Mouse (Mus musculus) forebrain, embryonic 16.5 days (tissue): Measurements from ENCODE around the gene Pigo. TPM values are rescaled to one million over a fixed set of nuclear protein-coding genes. Genes with fewer than 3 reads are reported as not detected.
A peak's percentile ranks its signal among the peaks of the same experiment; 100 is the strongest.

Experiments used
- ATAC-seq: fragments of 200-750 bp; cut with Nextera tagmentation; 2 replicates; pipeline ENCODE4 v1.8.0; 2017; ENCODE audit warnings: mild to moderate bottlenecking, moderate library complexity
- H3K27ac ChIP-seq: fragments of 300-500 bp; sonication (generic); 2 replicates; pipeline ENCODE4 v1.5.1; 2014; ENCODE audit warnings: low read length, control low read depth
- H3K27me3 ChIP-seq: fragments of 300-500 bp; sonication (generic); replicated peaks from 2 replicates; pipeline ENCODE4 v1.6.1; 2014; ENCODE audit warnings: low read length; ENCODE audit not compliant: control insufficient read depth, insufficient read depth
- H3K36me3 ChIP-seq: fragments of 300-500 bp; sonication (generic); 2 replicates; pipeline ENCODE4 v1.6.1; 2014; ENCODE audit not compliant: control insufficient read depth, insufficient read depth
- H3K4me1 ChIP-seq: fragments of 300-500 bp; sonication (generic); replicated peaks from 2 replicates; pipeline ENCODE4 v1.6.1; 2014; ENCODE audit warnings: low read length; ENCODE audit not compliant: control insufficient read depth, insufficient read depth
- H3K4me2 ChIP-seq: fragments of 300-500 bp; sonication (generic); 2 replicates; pipeline ENCODE4 v1.6.1; 2014; ENCODE audit warnings: mild to moderate bottlenecking, low read length, control low read depth
- H3K4me3 ChIP-seq: fragments of 300-500 bp; sonication (generic); replicated peaks from 2 replicates; pipeline ENCODE4 v1.5.1; 2014; ENCODE audit warnings: mild to moderate bottlenecking, low read length, control low read depth
- H3K9ac ChIP-seq: fragments of 300-500 bp; sonication (generic); replicated peaks from 2 replicates; pipeline ENCODE4 v1.6.1; 2014; ENCODE audit warnings: low read depth, low read length, control low read depth
- H3K9me3 ChIP-seq: fragments of 300-500 bp; sonication (generic); 2 replicates; pipeline ENCODE4 v1.6.1; 2016; ENCODE audit warnings: low read length; ENCODE audit not compliant: control insufficient read depth
- WGBS: fragments of 180-500 bp; shearing (Covaris S2); extraction: QIAGEN DNeasy Blood & Tissue Kit; methylation state at CpG from one replicate; pipeline ENCODE4 v1.1.7; 2014; 5-methylcytosine and 5-hydroxymethylcytosine counted together
- polyA plus RNA-seq: library from polyadenylated mRNA; unstranded; fragments of >200 nt; fragmentation: Nextera tagmentation; extraction: Ambion mirVana; gene quantifications from 2 replicates; pipeline ENCODE4 v1.2.1, GENCODE M21; 2015

The Pigo gene
- polyA plus RNA-seq, 1 experiment from 2014 or later, result 24.5 TPM

GRCm38 (mm10) chr4:43047231-43047630 is 21.6 kb upstream of the Pigo start:
- Histone ChIP-seq H3K27me3 (no peaks in the 10 kb centered on the region), H3K4me3 (no peak overlapping the region), H3K9ac (no peak overlapping the region), H3K9me3 (no peaks in the 10 kb centered on the region), H3K4me2 (no peak overlapping the region), H3K36me3 (no peaks in the 10 kb centered on the region), H3K27ac (no peak overlapping the region), H3K4me1 (peaks cover 31% of the 10 kb centered on the region)
- WGBS, result 6% methylated on average over 5 of the region's 5 CpGs
- no peak for ATAC-seq

- Histone ChIP-seq H3K36me3 (no peaks in the 10 kb centered on the region), H3K27ac (no peak overlapping the region), H3K4me1 (peaks cover 31% of the 10 kb centered on the region), H3K9me3 (no peaks in the 10 kb centered on the region), H3K4me3 (peak overlapping the region; percentile 1; the same call in 1 of the 2 replicates), H3K27me3 (no peaks in the 10 kb centered on the region), H3K9ac (no peak overlapping the region), H3K4me2 (peak overlapping the region; percentile 86)
- ATAC-seq, result no peak
- 56% methylated on average over 5 of the region's 5 CpGs for WGBS
Measured at GRCm38 (mm10) chr4:43046607-43047006, 21.0 kb upstream of the Pigo start.

GRCm38 (mm10) chr4:43045659-43046302 is 20.2 kb upstream of the Pigo start, which contains the start of gene Fam214b:
Fam214b (minus strand) TSS chr4:43046220.
- no peaks in the 10 kb centered on the region for H3K9me3 ChIP-seq
- peak within 1 kb of the TSS; percentile 72 for H3K9ac ChIP-seq
- no peaks in the 10 kb centered on the region for H3K36me3 ChIP-seq
- peak within 1 kb of the TSS; percentile 74 for H3K4me3 ChIP-seq
- H3K27me3 ChIP-seq, result no peaks in the 10 kb centered on the region
- peak within 1 kb of the TSS; percentile 86 for H3K4me2 ChIP-seq
- peak; percentile 89 for ATAC-seq
- peaks cover 31% of the 10 kb centered on the region for H3K4me1 ChIP-seq
- peak within 1 kb of the TSS; percentile 95 for H3K27ac ChIP-seq
- WGBS, result under 1% methylated on average over 33 of the region's 33 CpGs

DNA sequence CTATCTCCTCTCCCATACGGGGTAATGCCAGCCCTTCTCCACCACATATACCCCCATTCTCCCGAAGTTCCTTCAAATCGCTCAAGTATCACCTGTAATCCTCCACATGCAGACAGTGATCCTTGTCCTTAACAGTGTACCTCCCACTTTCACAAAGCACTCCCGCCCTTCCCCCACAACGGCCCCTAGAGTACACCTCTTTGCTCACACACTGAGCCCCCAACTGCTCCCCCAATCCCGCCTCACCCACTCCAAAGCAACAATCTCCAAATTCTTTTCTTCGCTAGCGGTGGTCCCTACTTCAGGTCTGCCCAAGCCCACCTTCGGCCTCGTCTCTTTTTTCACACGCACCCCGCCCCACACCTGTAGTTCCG is 19.7 kb upstream of the Pigo start:
- peak overlapping the region; percentile 74 for H3K4me3 ChIP-seq
- 3% methylated on average over 13 of the region's 13 CpGs for WGBS
- H3K4me1 ChIP-seq, result peaks cover 36% of the 10 kb centered on the region
- peak overlapping the region; percentile 72 for H3K9ac ChIP-seq
- no peaks in the 10 kb centered on the region for H3K27me3 ChIP-seq
- peak overlapping the region; percentile 86 for H3K4me2 ChIP-seq
- ATAC-seq, result peak; percentile 0
- H3K36me3 ChIP-seq, result no peaks in the 10 kb centered on the region
- peak overlapping the region; percentile 95 for H3K27ac ChIP-seq
- no peaks in the 10 kb centered on the region for H3K9me3 ChIP-seq

- 3% methylated on average over 4 of the region's 4 CpGs for WGBS
- Histone ChIP-seq H3K9me3 (no peaks in the 10 kb centered on the region), H3K9ac (peak overlapping the region; percentile 72), H3K4me2 (peak overlapping the region; percentile 86), H3K27ac (peak overlapping the region; percentile 95), H3K4me1 (peaks cover 36% of the 10 kb centered on the region), H3K36me3 (no peaks in the 10 kb centered on the region), H3K4me3 (peak overlapping the region; percentile 74), H3K27me3 (no peaks in the 10 kb centered on the region)
- ATAC-seq, result no peak
Measured at GRCm38 (mm10) chr4:43044673-43045072, 19.1 kb upstream of the Pigo start.

DNA sequence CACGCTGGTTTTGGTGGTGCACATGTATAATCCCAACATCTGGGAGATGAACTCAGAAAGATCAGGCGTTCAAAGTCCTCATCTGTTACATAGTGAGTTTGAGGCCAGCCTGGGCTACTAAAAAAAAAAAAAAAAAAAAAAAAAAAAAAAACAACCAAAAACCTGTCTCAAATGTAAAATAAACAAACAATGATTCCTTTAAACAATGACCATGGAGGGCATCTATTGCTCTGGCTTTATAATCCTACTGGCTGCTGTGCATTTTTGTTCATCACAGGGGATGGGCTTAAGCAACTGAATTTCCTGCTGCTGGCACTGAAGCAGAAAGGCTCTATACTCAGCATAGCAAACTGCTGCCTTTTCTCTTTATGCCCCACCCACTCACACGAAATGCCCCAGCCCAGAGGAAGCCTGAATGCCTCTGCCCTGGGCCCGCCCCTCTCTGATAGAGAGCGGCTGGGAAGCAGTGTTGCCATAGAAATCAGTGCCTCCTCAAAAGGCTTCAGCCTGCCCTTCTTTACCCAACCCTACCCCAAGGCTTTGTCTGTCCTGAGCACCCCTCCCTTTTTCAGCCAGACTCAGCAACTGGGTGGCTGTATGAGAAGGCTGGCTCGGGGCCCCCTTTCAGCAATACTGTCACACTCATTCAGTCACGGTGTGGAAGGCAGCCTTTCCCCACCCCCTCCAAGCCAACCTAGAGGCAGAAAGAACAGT is 18.2 kb upstream of the Pigo start:
- no peaks in the 10 kb centered on the region for H3K36me3 ChIP-seq
- H3K27ac ChIP-seq, result peak overlapping the region; percentile 95
- H3K27me3 ChIP-seq, result no peaks in the 10 kb centered on the region
- H3K4me2 ChIP-seq, result peak overlapping the region; percentile 86
- H3K4me1 ChIP-seq, result peaks cover 43% of the 10 kb centered on the region
- peak overlapping the region; percentile 72 for H3K9ac ChIP-seq
- WGBS, result 4% methylated on average over 7 of the region's 7 CpGs
- H3K4me3 ChIP-seq, result peak overlapping the region; percentile 74
- ATAC-seq, result peak; percentile 57
- H3K9me3 ChIP-seq, result no peaks in the 10 kb centered on the region

GRCm38 (mm10) chr4:43040881-43041547 is 15.4 kb upstream of the Pigo start:
- WGBS, result 61% methylated on average over 9 of the region's 9 CpGs
- Histone ChIP-seq H3K4me3 (no peak overlapping the region), H3K36me3 (peaks cover 6% of the 10 kb centered on the region; the same call in 1 of the 2 replicates), H3K27ac (peak overlapping the region; percentile 24; the same call in 1 of the 2 replicates), H3K4me2 (peak overlapping the region; percentile 87; the same call in 1 of the 2 replicates), H3K4me1 (peaks cover 46% of the 10 kb centered on the region), H3K9me3 (no peaks in the 10 kb centered on the region), H3K27me3 (no peaks in the 10 kb centered on the region), H3K9ac (no peak overlapping the region)
- no peak for ATAC-seq

DNA sequence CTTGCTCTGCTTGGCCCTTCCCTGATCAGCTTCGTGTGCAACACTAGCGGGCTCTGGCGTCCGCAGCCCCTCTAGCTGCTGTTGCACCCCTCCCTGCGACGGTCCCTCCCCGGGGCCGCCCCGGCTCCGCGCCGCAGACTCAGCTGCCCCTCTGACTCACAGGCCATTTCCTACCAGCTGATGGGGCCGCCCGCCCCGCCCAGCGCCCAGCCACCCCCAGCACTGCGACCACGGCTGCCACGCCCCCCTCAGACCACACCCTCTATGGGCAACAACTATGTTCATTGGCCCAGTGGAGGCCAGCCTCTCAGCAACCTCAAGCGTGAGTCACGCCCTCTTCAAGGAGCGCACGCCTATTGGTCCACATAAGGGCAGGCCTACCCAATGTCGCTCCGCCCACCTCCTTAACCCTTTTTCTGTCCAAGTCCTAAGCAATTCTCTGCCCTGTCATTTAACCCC is 14.5 kb upstream of the Pigo start:
- H3K36me3 ChIP-seq, result peaks cover 12% of the 10 kb centered on the region
- under 1% methylated on average over 25 of the region's 25 CpGs for WGBS
- peaks cover 44% of the 10 kb centered on the region for H3K4me1 ChIP-seq
- H3K9me3 ChIP-seq, result no peaks in the 10 kb centered on the region
- peak overlapping the region; percentile 74 for H3K9ac ChIP-seq
- H3K4me2 ChIP-seq, result peak overlapping the region; percentile 87
- H3K27ac ChIP-seq, result peak overlapping the region; percentile 43
- no peaks in the 10 kb centered on the region for H3K27me3 ChIP-seq
- ATAC-seq, result peak; percentile 96
- peak overlapping the region; percentile 58 for H3K4me3 ChIP-seq

DNA sequence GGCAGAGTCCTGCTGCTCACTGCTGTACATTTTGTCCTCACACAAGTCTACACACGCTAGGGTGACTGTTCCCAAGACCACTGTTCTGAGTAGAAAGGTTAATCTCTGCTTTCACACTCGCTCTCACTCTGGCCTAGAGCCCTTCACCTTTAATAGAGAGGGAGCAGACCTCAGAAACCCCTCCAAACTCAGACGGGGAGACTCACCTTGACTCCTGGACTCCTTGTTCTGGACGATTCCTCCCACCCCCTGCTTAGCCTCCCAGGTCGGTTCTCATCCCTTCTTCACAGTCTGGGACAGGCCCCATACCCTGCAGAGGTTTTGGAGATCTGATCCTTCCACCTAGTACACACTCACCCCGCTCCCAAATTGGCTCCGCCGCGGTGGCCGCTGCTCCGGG is 14.0 kb upstream of the Pigo start:
- ATAC-seq, result no peak; the same call in 1 of the 2 replicates
- H3K27ac ChIP-seq, result peak overlapping the region; percentile 43
- WGBS, result under 1% methylated on average over 11 of the region's 11 CpGs
- no peaks in the 10 kb centered on the region for H3K27me3 ChIP-seq
- H3K36me3 ChIP-seq, result peaks cover 14% of the 10 kb centered on the region
- peaks cover 39% of the 10 kb centered on the region for H3K4me1 ChIP-seq
- peak overlapping the region; percentile 58 for H3K4me3 ChIP-seq
- H3K4me2 ChIP-seq, result peak overlapping the region; percentile 87
- no peaks in the 10 kb centered on the region for H3K9me3 ChIP-seq
- peak overlapping the region; percentile 74 for H3K9ac ChIP-seq
